Mouse (Mus musculus) stomach, embryonic 15.5 days (tissue): ENCODE results near the gene Ankrd23. TPM values are rescaled to one million over a fixed set of nuclear protein-coding genes. Genes with fewer than 3 reads are reported as not detected.

ENCODE experiments used
- microRNA-seq: library from miRNA; unstranded; fragments of <30 nt; microRNA quantifications from one replicate; pipeline ENCODE4, GENCODE M21; 2016
- polyA plus RNA-seq: library from polyadenylated mRNA; unstranded; fragments of >200 nt; fragmentation: Nextera tagmentation; extraction: Ambion mirVana; gene quantifications from 2 replicates; pipeline ENCODE4 v1.2.1, GENCODE M21; 2015

Ankrd23 gene
- polyA plus RNA-seq, 1 experiment from 2014 or later, result 20.5 TPM

Small RNAs within 50 kb of the gene (microRNA-seq; reads per million reads assigned to microRNA genes)
- not detected for gene Gm47280

Other genes starting within 250 kb of the Ankrd23 start
- 3.5 and 4.7 TPM in 2 replicates for gene Arid5a, start 229.2 kb downstream of the Ankrd23 start, polyA plus RNA-seq
- gene Kansl3, start 167.7 kb downstream of the Ankrd23 start, polyA plus RNA-seq, result 36.4 and 37.4 TPM in 2 replicates
- gene Fer1l5, start 164.6 kb downstream of the Ankrd23 start, polyA plus RNA-seq, result 0.84 and 0.91 TPM in 2 replicates
- 41.8 and 42.1 TPM in 2 replicates for gene Lman2l, start 91.6 kb downstream of the Ankrd23 start, polyA plus RNA-seq
- 17.7 and 17.9 TPM in 2 replicates for gene Cnnm4, start 65.3 kb downstream of the Ankrd23 start, polyA plus RNA-seq
- 3.6 and 4.3 TPM in 2 replicates for gene Cnnm3, start 25.0 kb downstream of the Ankrd23 start, polyA plus RNA-seq
- gene Gm42417, start 2.5 kb upstream of the Ankrd23 start, polyA plus RNA-seq, result not detected in 2 replicates
- gene Ankrd39, start 10.6 kb upstream of the Ankrd23 start, polyA plus RNA-seq, result 24.9 and 27.2 TPM in 2 replicates
- 13.6 and 15.0 TPM in 2 replicates for gene Sema4c, start 21.5 kb upstream of the Ankrd23 start, polyA plus RNA-seq
- gene Fam178b, start 146.3 kb upstream of the Ankrd23 start, polyA plus RNA-seq, result 0.68 and 0.96 TPM in 2 replicates
- gene Cox5b, start 154.6 kb upstream of the Ankrd23 start, polyA plus RNA-seq, result 638 and 681 TPM in 2 replicates
- gene 4933424G06Rik, start 173.3 kb upstream of the Ankrd23 start, polyA plus RNA-seq, result 0.19 TPM in 1 of 2 replicates, not detected in the other
- gene Actr1b, start 177.5 kb upstream of the Ankrd23 start, polyA plus RNA-seq, result 85.4 and 96.2 TPM in 2 replicates
- gene Zap70, start 224.9 kb upstream of the Ankrd23 start, polyA plus RNA-seq, result 0.28 and 0.45 TPM in 2 replicates